Mouse (Mus musculus): ENCODE measurements around the gene Mvp. TPM values are rescaled to one million over a fixed set of nuclear protein-coding genes. Genes with fewer than 3 reads are reported as not detected.
A peak's percentile ranks its signal among the peaks of the same experiment; 100 is the strongest.

Gene Mvp
- polyA plus RNA-seq, 1 experiment from 2014 or later, result 44.6 TPM

GRCm38 (mm10) chr7:127026984-127027726 lies 12.7 kb upstream of the Mvp start, which contains the start of gene Maz:
Gene Maz (minus strand): TSS chr7:127027037.
- DNase-seq (ENCODE audit: low spot score) (peak; percentile 99), ATAC-seq (peak; percentile 85)
- WGBS, result under 1% methylated on average over 25 of the region's 63 CpGs
- no peaks in the 10 kb centered on the region; the same call in 1 of the 2 replicates for H3K36me3 ChIP-seq (ENCODE audit: insufficient read depth, low read length)
- peak within 1 kb of the TSS; percentile 96 for H3K27ac ChIP-seq (ENCODE audit: low read length)
- no peaks in the 10 kb centered on the region for H3K27me3 ChIP-seq (replicated peaks; ENCODE audit: insufficient read depth, low read length)
- peak within 1 kb of the TSS; percentile 79 for H3K9ac ChIP-seq (replicated peaks; ENCODE audit: low read depth)
- H3K4me2 ChIP-seq (replicated peaks; ENCODE audit: low read depth, low read length), result peak within 1 kb of the TSS; percentile 94
- TF ChIP-seq CTCF (IDR thresholded peaks at IDR 0.05) (no peak), EP300 (IDR thresholded peaks at IDR 0.05) (peak; percentile 90)
- H3K4me1 ChIP-seq (ENCODE audit: insufficient read depth, low read depth, low read length), result peaks cover 17% of the 10 kb centered on the region; the same call in 1 of the 2 replicates
- H3K4me3 ChIP-seq (ENCODE audit: low read depth, low read length), result peak within 1 kb of the TSS; percentile 92
- H3K9me3 ChIP-seq (ENCODE audit: low read length), result no peaks in the 10 kb centered on the region

DNA sequence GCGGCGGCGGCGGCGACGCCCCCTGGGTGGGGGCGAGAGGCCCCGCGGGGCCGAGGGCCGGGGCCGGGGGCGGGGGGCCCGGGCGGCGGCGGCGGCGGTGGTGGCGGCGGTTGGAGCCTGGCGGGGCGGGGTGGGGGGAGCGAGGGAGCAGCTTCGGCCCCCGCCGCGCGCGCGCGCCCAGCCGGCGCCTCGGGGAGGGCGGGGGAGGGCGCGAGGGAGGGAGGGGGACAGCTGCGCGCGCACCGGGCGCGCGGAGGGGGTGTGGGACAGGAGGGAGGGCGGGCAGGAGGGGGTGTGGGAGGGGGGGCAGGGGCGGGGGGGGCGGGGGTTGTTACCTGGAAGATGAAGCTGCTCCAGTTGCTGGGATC lies 12.2 kb upstream of the Mvp start:
- TF ChIP-seq EP300 (IDR thresholded peaks at IDR 0.05), result no peak
- TF ChIP-seq CTCF (IDR thresholded peaks at IDR 0.05), result no peak
- Histone ChIP-seq H3K27ac (ENCODE audit: low read length) (peak overlapping the region; percentile 96), H3K27me3 (replicated peaks; ENCODE audit: insufficient read depth, low read length) (no peaks in the 10 kb centered on the region), H3K4me2 (replicated peaks; ENCODE audit: low read depth, low read length) (peak overlapping the region; percentile 94), H3K9ac (replicated peaks; ENCODE audit: low read depth) (peak overlapping the region; percentile 79), H3K4me1 (ENCODE audit: insufficient read depth, low read depth, low read length) (peaks cover 17% of the 10 kb centered on the region; the same call in 1 of the 2 replicates), H3K36me3 (ENCODE audit: insufficient read depth, low read length) (no peaks in the 10 kb centered on the region; the same call in 1 of the 2 replicates), H3K9me3 (ENCODE audit: low read length) (no peaks in the 10 kb centered on the region), H3K4me3 (ENCODE audit: low read depth, low read length) (peak overlapping the region; percentile 92)
- no CpG with 5 or more reads among the region's 48 CpGs for WGBS
- ATAC-seq (peak; percentile 25), DNase-seq (ENCODE audit: low spot score) (no peak)

DNA sequence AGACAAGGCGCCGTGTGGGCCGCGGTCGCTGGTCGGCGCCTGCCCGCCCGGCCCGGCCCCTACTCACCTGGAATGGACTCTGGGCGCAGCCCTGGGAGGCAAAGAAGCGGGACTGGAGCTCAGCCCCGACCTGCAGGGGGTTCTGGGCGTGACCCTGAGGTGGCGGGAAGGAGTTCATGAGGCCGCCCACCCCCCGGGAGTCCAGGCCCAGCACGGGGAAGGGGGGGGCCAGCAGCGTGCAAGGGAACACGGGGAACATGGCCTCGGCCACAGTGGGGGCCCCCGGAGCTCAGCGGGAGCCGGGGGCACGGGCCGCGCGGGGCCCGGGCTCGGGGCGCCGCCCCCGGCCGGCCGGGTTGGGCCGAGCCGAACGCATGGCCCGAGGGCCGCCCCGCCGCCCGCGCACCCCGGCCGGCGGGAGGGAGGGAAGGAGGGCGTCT lies 11.8 kb upstream of the Mvp start:
- 2% methylated on average over 11 of the region's 48 CpGs for whole genome bisulfite sequencing
- DNase-seq (ENCODE audit: low spot score) (peak; percentile 76), ATAC-seq (peak; percentile 8)
- Histone ChIP-seq H3K36me3 (ENCODE audit: insufficient read depth, low read length) (no peaks in the 10 kb centered on the region; the same call in 1 of the 2 replicates), H3K27ac (ENCODE audit: low read length) (peak overlapping the region; percentile 96), H3K9me3 (ENCODE audit: low read length) (no peaks in the 10 kb centered on the region), H3K4me3 (ENCODE audit: low read depth, low read length) (peak overlapping the region; percentile 92), H3K4me1 (ENCODE audit: insufficient read depth, low read depth, low read length) (peaks cover 22% of the 10 kb centered on the region; the same call in 1 of the 2 replicates), H3K4me2 (replicated peaks; ENCODE audit: low read depth, low read length) (peak overlapping the region; percentile 94), H3K9ac (replicated peaks; ENCODE audit: low read depth) (peak overlapping the region; percentile 79), H3K27me3 (replicated peaks; ENCODE audit: insufficient read depth, low read length) (no peaks in the 10 kb centered on the region)
- TF ChIP-seq CTCF (IDR thresholded peaks at IDR 0.05), result 0 out of 2 replicates have a peak, but pooled peaks have one; percentile 9
- TF ChIP-seq EP300 (IDR thresholded peaks at IDR 0.05), result no peak

DNA sequence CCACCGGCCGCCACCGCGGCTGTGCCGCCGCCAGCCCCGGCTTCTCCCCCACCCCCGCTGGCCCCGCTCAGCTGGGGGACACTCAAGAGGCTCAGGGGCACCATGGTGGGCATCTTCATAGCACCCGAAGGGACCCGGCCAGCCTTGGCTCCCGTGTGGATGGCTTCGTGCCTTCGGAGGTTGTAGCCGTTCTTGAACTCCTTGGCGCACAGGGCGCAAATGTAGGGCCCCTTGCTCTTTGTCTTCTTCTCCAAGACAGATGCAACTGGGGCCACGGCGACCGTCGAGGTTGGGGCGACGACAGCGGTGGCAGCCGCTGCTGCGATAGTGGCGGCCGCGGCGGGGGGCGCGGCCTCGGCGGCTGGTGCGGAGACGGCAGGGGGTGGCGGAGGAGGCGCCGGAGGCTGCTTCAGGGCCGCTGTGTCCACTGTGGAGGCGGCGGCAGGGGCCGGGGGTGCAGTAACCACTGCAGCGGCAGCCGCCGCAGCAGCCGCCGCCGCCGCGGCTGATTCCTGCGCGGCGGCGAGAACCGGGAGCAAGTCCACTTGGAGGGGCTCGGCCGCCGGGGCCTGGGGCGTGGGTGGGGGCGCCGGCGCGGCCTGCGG lies 11.2 kb upstream of the Mvp start:
- no peaks in the 10 kb centered on the region; the same call in 1 of the 2 replicates for H3K36me3 ChIP-seq (ENCODE audit: insufficient read depth, low read length)
- H3K9me3 ChIP-seq (ENCODE audit: low read length), result no peaks in the 10 kb centered on the region
- ATAC-seq (no peak), DNase-seq (ENCODE audit: low spot score) (peak; percentile 51)
- 0% methylated on average over 35 of the region's 65 CpGs for WGBS
- H3K4me2 ChIP-seq (replicated peaks; ENCODE audit: low read depth, low read length), result peak overlapping the region; percentile 94
- H3K4me3 ChIP-seq (ENCODE audit: low read depth, low read length), result peak overlapping the region; percentile 92
- no peaks in the 10 kb centered on the region for H3K27me3 ChIP-seq (replicated peaks; ENCODE audit: insufficient read depth, low read length)
- TF ChIP-seq EP300 (IDR thresholded peaks at IDR 0.05) (no peak), CTCF (IDR thresholded peaks at IDR 0.05) (no peak)
- H3K27ac ChIP-seq (ENCODE audit: low read length), result peak overlapping the region; percentile 96
- peaks cover 22% of the 10 kb centered on the region; the same call in 1 of the 2 replicates for H3K4me1 ChIP-seq (ENCODE audit: insufficient read depth, low read depth, low read length)
- peak overlapping the region; percentile 79 for H3K9ac ChIP-seq (replicated peaks; ENCODE audit: low read depth)

GRCm38 (mm10) chr7:127024755-127025555 lies 10.5 kb upstream of the Mvp start:
- DNase-seq (ENCODE audit: low spot score), result peak; percentile 94
- WGBS, result under 1% methylated on average over 25 of the region's 30 CpGs
- Histone ChIP-seq H3K9ac (replicated peaks; ENCODE audit: low read depth) (peak overlapping the region; percentile 79), H3K36me3 (ENCODE audit: insufficient read depth, low read length) (no peaks in the 10 kb centered on the region; the same call in 1 of the 2 replicates), H3K4me1 (ENCODE audit: insufficient read depth, low read depth, low read length) (peaks cover 22% of the 10 kb centered on the region; the same call in 1 of the 2 replicates), H3K27ac (ENCODE audit: low read length) (peak overlapping the region; percentile 96), H3K9me3 (ENCODE audit: low read length) (no peaks in the 10 kb centered on the region), H3K4me3 (ENCODE audit: low read depth, low read length) (peak overlapping the region; percentile 92), H3K4me2 (replicated peaks; ENCODE audit: low read depth, low read length) (peak overlapping the region; percentile 94), H3K27me3 (replicated peaks; ENCODE audit: insufficient read depth, low read length) (no peaks in the 10 kb centered on the region)
- TF ChIP-seq CTCF (IDR thresholded peaks at IDR 0.05) (peak; percentile 91), EP300 (IDR thresholded peaks at IDR 0.05) (no peak)
- ATAC-seq, result peak; percentile 40

Data from lung, postnatal 0 days (tissue).